Mouse (Mus musculus): Measurements from ENCODE around the gene 4933428M09Rik. TPM values are rescaled to one million over a fixed set of nuclear protein-coding genes. Genes with fewer than 3 reads are reported as not detected.

The 4933428M09Rik gene
- 0.17 TPM in 1 of 2 replicates, not detected in the other for total RNA-seq (2012; rRNA removed)
- total RNA-seq (2014; rRNA removed) = not detected in 2 replicates
- polyA plus RNA-seq (2012; ENCODE audit: insufficient read length, low read depth) = not detected in 2 replicates

DNA sequence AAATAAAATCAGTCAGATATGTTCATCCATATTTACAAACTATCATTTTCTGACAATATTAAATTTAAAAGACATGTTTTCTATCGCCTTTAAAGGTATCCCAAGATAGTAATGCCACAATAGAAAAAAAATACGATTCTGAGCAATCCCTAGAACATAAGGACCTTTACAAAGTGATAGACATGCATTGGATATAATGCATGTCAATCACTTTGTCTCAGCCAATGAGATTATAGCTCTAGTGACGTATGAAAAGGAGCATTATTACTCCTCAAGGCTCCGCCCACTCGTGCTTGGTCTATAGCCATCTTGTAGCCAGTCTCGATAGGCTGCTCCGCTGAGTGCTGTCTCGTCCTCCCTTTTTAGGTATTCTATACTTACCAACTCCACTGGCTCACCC is at the start of gene 4933428M09Rik:
4933428M09Rik (plus strand) TSS at position 301 of the 400 bp plus-strand sequence.
- Histone ChIP-seq H3K27me3 (replicated peaks) (no peaks in the 10 kb centered on the region), H3K9ac (ENCODE audit: insufficient read depth, low read depth) (no peak within 1 kb of the TSS), H3K36me3 (replicated peaks in 1 of 2; ENCODE audit: control insufficient read depth in 1 of 2, insufficient read depth in 1 of 2, low read length in 1 of 2) (no peaks in the 10 kb centered on the region), H3K9me3 (replicated peaks; ENCODE audit: low read length) (no peaks in the 10 kb centered on the region), H3K27ac (ENCODE audit: insufficient read depth, low read depth) (no peak within 1 kb of the TSS), H3K4me1 (ENCODE audit: control insufficient read depth in 1 of 2, insufficient read depth in 2 of 2) (no peaks in the 10 kb centered on the region), H3K4me3 (replicated peaks in 1 of 3; ENCODE audit: low read depth in 2 of 3, low read length in 2 of 3, poor library complexity in 1 of 3) (no peak within 1 kb of the TSS), H3K4me2 (ENCODE audit: insufficient read depth, low read depth, poor library complexity, severe bottlenecking) (no peak within 1 kb of the TSS), H3K79me2 (replicated peaks; ENCODE audit: control insufficient read depth, extremely low read depth, insufficient read depth, poor library complexity, severe bottlenecking) (no peaks in the 10 kb centered on the region)
- in situ Hi-C loops (cut with MboI; ENCODE audit: low pct_ligation_motif_present, low pct_unique_long_range_greater_than_20kb, low sequenced_read_pairs) (no loop called here), dilution Hi-C loops (cut with MboI; ENCODE audit: extremely low pct_ligation_motif_present, extremely low pct_unique_long_range_greater_than_20kb, low sequenced_read_pairs) (no loop called here)
- TF ChIP-seq RCOR1 (conservative IDR thresholded peaks at IDR 0.05; ENCODE audit: low read depth, low read length) (no peak), CHD1 (IDR thresholded peaks at IDR 0.05; ENCODE audit: low read depth, low read length) (no peak), IRF4 (IDR thresholded peaks at IDR 0.05; ENCODE audit: low read depth, low read length) (no peak), USF2 (conservative IDR thresholded peaks at IDR 0.05; ENCODE audit: low read depth, low read length) (no peak), ETS1 (conservative IDR thresholded peaks at IDR 0.05; ENCODE audit: low read depth, low read length) (no peak), CTCF (conservative IDR thresholded peaks at IDR 0.05 in 1 of 2, IDR thresholded peaks at IDR 0.05 in 1 of 2; ENCODE audit: low read depth in 2 of 2, low read length in 2 of 2) (no peak), NELFE (IDR thresholded peaks at IDR 0.05; ENCODE audit: low read depth, low read length) (no peak), ZC3H11A (IDR thresholded peaks at IDR 0.05; ENCODE audit: low read depth, low read length) (no peak), ZMIZ1 (IDR thresholded peaks at IDR 0.05; ENCODE audit: low read depth, low read length) (no peak), MAX (IDR thresholded peaks at IDR 0.05; ENCODE audit: low read length) (no peak), POLR2A (IDR thresholded peaks at IDR 0.05; ENCODE audit: low read depth, low read length) (no peak), PAX5 (IDR thresholded peaks at IDR 0.05; ENCODE audit: low read length) (no peak), KAT2A (IDR thresholded peaks at IDR 0.05; ENCODE audit: insufficient replicate concordance, low read length) (no peak), NRF1 (IDR thresholded peaks at IDR 0.05; ENCODE audit: low read depth, low read length) (no peak), GABPA (IDR thresholded peaks at IDR 0.05; ENCODE audit: insufficient replicate concordance, low read depth, low read length) (no peak)
- DNase-seq (ENCODE audit: extremely low read depth) = no peak

- TF ChIP-seq MYC (IDR thresholded peaks at IDR 0.05; ENCODE audit: low read depth, low read length) (no peak), GABPA (IDR thresholded peaks at IDR 0.05; ENCODE audit: insufficient replicate concordance, low read depth, low read length) (no peak), RAD21 (IDR thresholded peaks at IDR 0.05; ENCODE audit: low read depth, low read length) (no peak), CHD1 (IDR thresholded peaks at IDR 0.05; ENCODE audit: low read depth, low read length) (no peak), RCOR1 (conservative IDR thresholded peaks at IDR 0.05; ENCODE audit: low read depth, low read length) (no peak), CTCF (conservative IDR thresholded peaks at IDR 0.05 in 1 of 2, IDR thresholded peaks at IDR 0.05 in 1 of 2; ENCODE audit: low read depth in 2 of 2, low read length in 2 of 2) (no peak), BHLHE40 (IDR thresholded peaks at IDR 0.05; ENCODE audit: low read depth, low read length) (no peak), CHD2 (IDR thresholded peaks at IDR 0.05; ENCODE audit: low read length) (no peak), NRF1 (IDR thresholded peaks at IDR 0.05; ENCODE audit: low read depth, low read length) (no peak), POLR2A (IDR thresholded peaks at IDR 0.05; ENCODE audit: low read depth, low read length) (no peak), JUN (IDR thresholded peaks at IDR 0.05; ENCODE audit: insufficient read depth, low read depth, low read length) (no peak), MXI1 (IDR thresholded peaks at IDR 0.05; ENCODE audit: low read depth, low read length) (no peak), ZKSCAN1 (IDR thresholded peaks at IDR 0.05; ENCODE audit: borderline replicate concordance, low read depth, low read length) (no peak), MAZ (IDR thresholded peaks at IDR 0.05; ENCODE audit: low read depth, low read length) (no peak)
- in situ Hi-C loops (cut with MboI; ENCODE audit: low pct_ligation_motif_present, low pct_unique_long_range_greater_than_20kb, low sequenced_read_pairs) (no loop called here), dilution Hi-C loops (cut with MboI; ENCODE audit: extremely low pct_ligation_motif_present, extremely low pct_unique_long_range_greater_than_20kb, low sequenced_read_pairs) (no loop called here)
- H3K4me3 ChIP-seq (replicated peaks in 1 of 3; ENCODE audit: low read depth in 2 of 3, low read length in 2 of 3, poor library complexity in 1 of 3) = no peak overlapping the region
- H3K27ac ChIP-seq (ENCODE audit: insufficient read depth, low read depth) = no peak overlapping the region
- DNase-seq (ENCODE audit: extremely low read depth) = no peak
- no peak overlapping the region for H3K4me2 ChIP-seq (ENCODE audit: insufficient read depth, low read depth, poor library complexity, severe bottlenecking)
- H3K36me3 ChIP-seq (replicated peaks in 1 of 2; ENCODE audit: control insufficient read depth in 1 of 2, insufficient read depth in 1 of 2, low read length in 1 of 2) = no peaks in the 10 kb centered on the region
- H3K9me3 ChIP-seq (replicated peaks; ENCODE audit: low read length) = no peaks in the 10 kb centered on the region
- no peaks in the 10 kb centered on the region for H3K27me3 ChIP-seq (replicated peaks)
- H3K79me2 ChIP-seq (replicated peaks; ENCODE audit: control insufficient read depth, extremely low read depth, insufficient read depth, poor library complexity, severe bottlenecking) = no peaks in the 10 kb centered on the region
- no peak overlapping the region for H3K9ac ChIP-seq (ENCODE audit: insufficient read depth, low read depth)
- no peaks in the 10 kb centered on the region for H3K4me1 ChIP-seq (ENCODE audit: control insufficient read depth in 1 of 2, insufficient read depth in 2 of 2)
These were observed 45.0 kb upstream of the 4933428M09Rik start for GRCm38 (mm10) chrX:139134031-139134430.

Data from CH12.LX (cell line).